Mouse (Mus musculus) embryonic facial prominence, embryonic 14.5 days (tissue): Measurements from ENCODE around the gene Ptrh2. TPM values are rescaled to one million over a fixed set of nuclear protein-coding genes. Genes with fewer than 3 reads are reported as not detected.

Experiments used
- ATAC-seq: fragments of 200-750 bp; cut with Nextera tagmentation; 2 replicates; pipeline ENCODE4 v1.8.0; 2017; ENCODE audit warnings: low read depth, moderate number of reproducible peaks, moderate TSS enrichment
- DNase-seq: peaks from one replicate; pipeline ENCODE4 v3.0.0-alpha.2; 2015; ENCODE audit warnings: low spot score
- H3K27ac ChIP-seq: fragments of 300-500 bp; sonication (generic); replicated peaks from 2 replicates; pipeline ENCODE4 v1.5.1; 2014; ENCODE audit warnings: low read depth, mild to moderate bottlenecking, low read length, moderate library complexity
- H3K27me3 ChIP-seq: fragments of 300-500 bp; sonication (generic); replicated peaks from 2 replicates; pipeline ENCODE4 v1.6.1; 2014; ENCODE audit warnings: low read length; ENCODE audit not compliant: control insufficient read depth, insufficient read depth
- H3K36me3 ChIP-seq: fragments of 300-500 bp; sonication (generic); 2 replicates; pipeline ENCODE4 v1.6.1; 2014; ENCODE audit warnings: low read length, mixed read lengths; ENCODE audit not compliant: control insufficient read depth, insufficient read depth
- H3K4me1 ChIP-seq: fragments of 300-500 bp; sonication (generic); 2 replicates; pipeline ENCODE4 v1.6.1; 2014; ENCODE audit warnings: antibody characterized with exemption, low read length; ENCODE audit not compliant: control insufficient read depth, insufficient read depth
- H3K4me2 ChIP-seq: fragments of 300-500 bp; sonication (generic); 2 replicates; pipeline ENCODE4 v1.6.1; 2014; ENCODE audit warnings: low read depth, mild to moderate bottlenecking, low read length, moderate library complexity, mixed read lengths
- H3K4me3 ChIP-seq: fragments of 300-500 bp; sonication (generic); 2 replicates; pipeline ENCODE4 v1.5.1; 2014; ENCODE audit warnings: low read depth, mild to moderate bottlenecking, low read length
- H3K9ac ChIP-seq: fragments of 300-500 bp; sonication (generic); 2 replicates; pipeline ENCODE4 v1.6.1; 2014; ENCODE audit warnings: low read depth, mild to moderate bottlenecking, low read length, moderate library complexity, mixed read lengths
- H3K9me3 ChIP-seq: fragments of 300-500 bp; sonication (generic); 2 replicates; pipeline ENCODE4 v1.6.1; 2016; ENCODE audit warnings: low read length; ENCODE audit not compliant: control insufficient read depth
- WGBS: fragments of 180-500 bp; shearing (Covaris S2); extraction: QIAGEN DNeasy Blood & Tissue Kit; methylation state at CpG from one replicate; pipeline ENCODE4 v1.1.7; 2014; 5-methylcytosine and 5-hydroxymethylcytosine counted together
- polyA plus RNA-seq: library from polyadenylated mRNA; unstranded; fragments of >200 nt; fragmentation: Nextera tagmentation; extraction: Ambion mirVana; gene quantifications from 2 replicates; pipeline ENCODE4 v1.2.1, GENCODE M21; 2014

Ptrh2 gene
- polyA plus RNA-seq, 1 experiment from 2014 or later: 26.9 TPM

GRCm38 (mm10) chr11:86692546-86692945 is 8.8 kb downstream of the Ptrh2 start:
- no peak overlapping the region for H3K9ac ChIP-seq
- no peaks in the 10 kb centered on the region for H3K9me3 ChIP-seq
- DNase-seq (no peak), ATAC-seq (no peak)
- H3K4me3 ChIP-seq: no peak overlapping the region
- no peak overlapping the region for H3K27ac ChIP-seq
- H3K4me1 ChIP-seq: no peaks in the 10 kb centered on the region
- H3K4me2 ChIP-seq: no peak overlapping the region
- whole genome bisulfite sequencing: 89% methylated on average over 2 of the region's 2 CpGs
- H3K36me3 ChIP-seq: peaks cover 91% of the 10 kb centered on the region
- H3K27me3 ChIP-seq: no peaks in the 10 kb centered on the region

- Histone ChIP-seq H3K36me3 (peaks cover 96% of the 10 kb centered on the region), H3K9me3 (no peaks in the 10 kb centered on the region), H3K9ac (no peak overlapping the region), H3K4me2 (no peak overlapping the region), H3K4me1 (no peaks in the 10 kb centered on the region), H3K27ac (no peak overlapping the region), H3K4me3 (no peak overlapping the region), H3K27me3 (no peaks in the 10 kb centered on the region)
- no peak for ATAC-seq
- 82% methylated on average over 4 of the region's 4 CpGs for WGBS
- no peak for DNase-seq
Observed at GRCm38 (mm10) chr11:86695461-86695860, 11.7 kb downstream of the Ptrh2 start.

DNA sequence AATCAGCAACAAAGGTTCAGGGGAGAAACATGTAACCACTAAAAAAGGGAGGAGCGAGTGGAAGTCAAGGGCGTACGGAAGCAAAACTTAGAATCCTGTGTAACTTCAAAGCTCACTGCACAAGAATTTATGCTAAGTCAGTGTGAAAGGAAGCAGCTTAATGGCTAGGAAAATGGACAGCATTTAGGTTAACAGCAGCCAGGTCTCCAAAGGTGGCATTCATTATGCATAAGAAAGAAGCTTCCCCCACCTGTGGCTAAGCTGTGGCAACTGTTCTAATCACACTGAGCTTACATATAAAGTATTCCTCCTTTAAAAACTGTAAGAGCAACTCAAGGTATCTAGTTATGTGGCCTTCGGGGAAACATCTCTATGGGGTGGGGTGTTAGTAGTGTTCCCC is 17.4 kb downstream of the Ptrh2 start:
- H3K27ac ChIP-seq: no peak overlapping the region
- DNase-seq: no peak
- peaks cover 96% of the 10 kb centered on the region for H3K36me3 ChIP-seq
- H3K9ac ChIP-seq: no peak overlapping the region
- H3K4me1 ChIP-seq: no peaks in the 10 kb centered on the region
- ATAC-seq: no peak
- no peak overlapping the region for H3K4me2 ChIP-seq
- no peak overlapping the region for H3K4me3 ChIP-seq
- H3K9me3 ChIP-seq: no peaks in the 10 kb centered on the region
- WGBS: 94% methylated on average over 4 of the region's 4 CpGs
- H3K27me3 ChIP-seq: no peaks in the 10 kb centered on the region

- H3K9ac ChIP-seq: no peak overlapping the region
- peaks cover 87% of the 10 kb centered on the region for H3K36me3 ChIP-seq
- no peak overlapping the region for H3K4me3 ChIP-seq
- no peaks in the 10 kb centered on the region for H3K4me1 ChIP-seq
- ATAC-seq: no peak
- H3K4me2 ChIP-seq: no peak overlapping the region
- H3K9me3 ChIP-seq: no peaks in the 10 kb centered on the region
- H3K27me3 ChIP-seq: no peaks in the 10 kb centered on the region
- no peak overlapping the region for H3K27ac ChIP-seq
- no peak for DNase-seq
Observed at GRCm38 (mm10) chr11:86714606-86715005, 30.8 kb downstream of the Ptrh2 start.

DNA sequence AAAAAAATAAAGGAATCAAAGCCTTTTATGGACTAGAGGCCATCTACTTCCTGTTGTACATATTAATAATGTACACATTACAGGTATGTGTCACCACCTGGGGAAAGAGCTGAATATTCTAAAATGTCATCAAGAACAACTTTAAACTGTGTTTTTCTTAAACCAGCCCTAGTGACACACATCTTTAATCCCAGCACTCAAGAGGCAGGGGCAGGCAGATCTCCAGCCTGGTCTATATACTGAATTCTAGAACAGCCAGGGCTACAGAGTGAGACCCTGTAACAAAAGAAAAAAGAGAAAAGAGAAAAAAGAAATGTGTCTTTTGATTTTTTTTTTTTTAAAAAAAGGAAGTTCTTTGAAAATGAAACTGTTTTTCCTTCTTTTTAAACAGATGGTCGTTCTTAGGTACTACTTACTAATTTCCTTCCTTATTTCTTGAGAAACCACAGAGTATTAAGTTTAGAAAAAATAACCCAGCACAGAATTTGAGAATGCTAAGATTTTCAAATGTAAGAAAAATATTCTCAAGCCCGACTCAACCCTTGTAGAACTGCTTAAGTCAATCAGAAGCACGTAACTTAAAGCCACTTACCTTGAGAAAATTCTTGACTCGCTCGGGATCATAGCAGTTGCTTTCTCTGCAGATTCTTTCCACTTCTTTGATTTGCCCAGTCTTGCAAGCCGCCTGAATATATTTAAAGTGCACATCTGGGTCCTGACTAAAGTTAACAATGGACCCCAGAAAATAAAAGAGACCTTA is 33.7 kb downstream of the Ptrh2 start:
- H3K36me3 ChIP-seq: peaks cover 82% of the 10 kb centered on the region
- H3K4me2 ChIP-seq: no peak overlapping the region
- H3K9me3 ChIP-seq: no peaks in the 10 kb centered on the region
- no peaks in the 10 kb centered on the region for H3K4me1 ChIP-seq
- no peaks in the 10 kb centered on the region for H3K27me3 ChIP-seq
- WGBS: 79% methylated on average over 6 of the region's 6 CpGs
- no peak for DNase-seq
- no peak overlapping the region for H3K27ac ChIP-seq
- ATAC-seq: no peak
- no peak overlapping the region for H3K4me3 ChIP-seq
- no peak overlapping the region for H3K9ac ChIP-seq

DNA sequence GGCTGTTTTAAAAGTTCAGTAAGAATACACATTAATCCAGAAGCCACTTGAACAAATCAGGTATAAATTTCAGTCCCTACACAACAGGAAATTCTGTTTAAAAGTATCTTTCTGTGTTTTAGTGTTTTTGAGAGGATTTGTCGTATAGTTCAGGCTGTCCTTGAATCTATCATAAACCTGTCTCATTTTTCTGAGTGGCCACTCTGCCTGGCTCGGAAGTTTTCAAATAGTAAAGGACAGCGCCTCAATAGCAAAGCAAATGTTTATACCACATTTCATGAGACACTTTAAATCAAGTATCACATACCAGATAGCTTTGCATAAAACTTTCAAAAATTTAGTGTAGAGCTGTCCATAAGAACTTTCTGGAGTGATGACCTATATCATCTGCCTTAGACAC is 34.6 kb downstream of the Ptrh2 start:
- H3K9me3 ChIP-seq: no peaks in the 10 kb centered on the region
- H3K4me1 ChIP-seq: no peaks in the 10 kb centered on the region
- no peak overlapping the region for H3K4me3 ChIP-seq
- no peak for DNase-seq
- no peak for ATAC-seq
- no peaks in the 10 kb centered on the region for H3K27me3 ChIP-seq
- H3K9ac ChIP-seq: no peak overlapping the region
- WGBS: 94% methylated on average over 3 of the region's 3 CpGs
- H3K4me2 ChIP-seq: no peak overlapping the region
- H3K36me3 ChIP-seq: peaks cover 87% of the 10 kb centered on the region
- H3K27ac ChIP-seq: no peak overlapping the region

DNA sequence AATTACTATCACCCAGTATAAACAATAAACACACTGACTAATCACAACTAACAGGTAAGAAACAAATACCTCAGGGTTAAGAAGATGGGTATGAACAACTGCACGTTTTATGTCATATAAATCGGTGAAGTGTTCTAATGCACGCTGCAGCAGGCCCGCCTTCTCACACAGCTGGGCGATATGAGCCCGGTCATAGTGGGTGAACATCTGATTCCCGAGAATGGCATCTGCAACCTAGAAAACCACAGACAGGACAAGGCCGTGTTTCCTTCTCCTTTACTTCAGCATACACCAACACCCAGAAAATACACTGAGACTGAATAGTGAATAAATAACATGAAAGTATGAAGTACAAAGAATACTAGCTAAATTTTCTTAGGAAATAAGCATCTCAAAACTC is 35.6 kb downstream of the Ptrh2 start:
- Histone ChIP-seq H3K4me3 (no peak overlapping the region), H3K27me3 (no peaks in the 10 kb centered on the region), H3K9ac (no peak overlapping the region), H3K27ac (no peak overlapping the region), H3K4me1 (no peaks in the 10 kb centered on the region), H3K4me2 (no peak overlapping the region), H3K9me3 (no peaks in the 10 kb centered on the region), H3K36me3 (peaks cover 88% of the 10 kb centered on the region)
- no peak for DNase-seq
- ATAC-seq: no peak
- WGBS: 89% methylated on average over 8 of the region's 8 CpGs

DNA sequence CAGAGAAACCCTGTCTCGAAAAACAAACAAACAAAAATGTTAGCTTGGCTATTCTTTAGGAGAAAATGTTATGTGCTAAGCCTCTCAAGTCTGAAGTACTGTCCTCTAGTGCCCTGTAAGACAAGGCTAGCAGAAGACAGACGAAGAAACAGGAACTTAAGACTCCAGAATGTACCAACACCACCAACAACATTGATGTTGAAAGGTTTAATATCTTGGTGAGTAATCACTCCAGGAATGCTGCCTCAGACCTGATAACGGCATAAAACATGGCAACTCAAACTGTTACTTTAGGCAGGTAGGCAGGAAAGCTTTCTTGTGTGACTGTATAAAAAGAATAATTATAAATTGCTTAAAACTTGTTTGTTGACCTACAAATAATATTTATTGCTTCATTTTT is 40.2 kb downstream of the Ptrh2 start:
- Histone ChIP-seq H3K9me3 (no peaks in the 10 kb centered on the region), H3K4me2 (no peak overlapping the region), H3K4me1 (no peaks in the 10 kb centered on the region), H3K27me3 (no peaks in the 10 kb centered on the region), H3K9ac (no peak overlapping the region), H3K36me3 (peaks cover 77% of the 10 kb centered on the region), H3K4me3 (no peak overlapping the region), H3K27ac (no peak overlapping the region)
- ATAC-seq (no peak), DNase-seq (no peak)
- WGBS: 91% methylated on average over 3 of the region's 3 CpGs

DNA sequence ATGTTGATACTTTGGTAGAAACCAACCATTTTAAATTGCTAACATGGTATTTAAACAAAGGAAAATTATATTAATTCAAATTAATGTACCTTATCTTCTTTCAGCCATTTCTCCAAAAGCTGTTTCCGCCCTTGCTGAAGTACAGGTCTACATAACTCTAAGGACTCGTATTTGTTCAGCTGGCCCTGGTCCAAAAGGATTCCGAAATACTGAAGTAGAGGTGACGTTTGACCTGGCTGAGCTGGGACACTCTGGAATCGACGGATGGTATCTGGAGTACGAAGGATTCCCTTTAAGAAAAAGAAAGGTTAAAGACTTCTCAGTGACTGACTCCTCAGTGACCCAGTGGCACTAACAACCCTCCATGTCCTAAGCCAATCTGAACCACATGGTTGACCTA is 41.2 kb downstream of the Ptrh2 start:
- Histone ChIP-seq H3K4me3 (no peak overlapping the region), H3K4me1 (no peaks in the 10 kb centered on the region), H3K36me3 (peaks cover 75% of the 10 kb centered on the region), H3K27ac (no peak overlapping the region), H3K27me3 (no peaks in the 10 kb centered on the region), H3K4me2 (no peak overlapping the region), H3K9me3 (no peaks in the 10 kb centered on the region), H3K9ac (no peak overlapping the region)
- DNase-seq (no peak), ATAC-seq (no peak)
- 91% methylated on average over 7 of the region's 7 CpGs for WGBS
